Mouse (Mus musculus): Measurements from ENCODE around the gene Gm572.

DNA sequence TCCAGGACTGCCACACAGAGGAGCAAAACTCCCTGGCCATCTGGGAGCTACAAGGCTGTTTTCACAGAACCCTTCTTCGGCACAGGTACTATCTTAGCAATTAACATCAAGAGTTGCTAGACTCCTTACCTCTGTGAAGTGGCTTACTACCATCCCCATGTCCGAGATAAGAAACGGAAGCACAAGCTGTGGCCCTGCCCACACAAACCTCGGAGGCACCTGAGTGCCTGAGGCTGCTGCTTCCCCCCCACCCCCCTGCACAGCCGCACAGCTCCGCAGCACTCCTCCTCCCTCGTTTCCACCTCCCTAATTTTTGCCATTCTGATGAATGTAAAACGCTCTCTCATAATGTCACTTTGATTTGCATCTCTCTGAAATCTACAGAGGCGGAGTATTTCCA, 4.8 kb upstream of the Gm572 start:
- TF ChIP-seq CTCF (IDR thresholded peaks at IDR 0.05; ENCODE audit: borderline replicate concordance, insufficient read depth, low read depth, low read length) (no peak), POLR2A (IDR thresholded peaks at IDR 0.05; ENCODE audit: borderline replicate concordance, insufficient read depth, low read length) (no peak)
